Mouse (Mus musculus) kidney, embryonic 15.5 days (tissue): ENCODE measurements at regions not wholly inside any gene's neighbourhood (a gene's known extent, or its start where the extent isn't known, plus 50 kb on each side); places are given as distances from the start of the nearest gene placed in this dataset.
A peak's percentile ranks its signal among the peaks of the same experiment; 100 is the strongest.
"Not testable (repeated sequence)": the region's sequence is repeated elsewhere in the genome, so short reads cannot be mapped to it uniquely, and the experiment has no call there.

Source experiments
- ATAC-seq: fragments of 200-750 bp; cut with Nextera tagmentation; replicated peaks from 2 replicates; pipeline ENCODE4 v1.8.0; 2017; ENCODE audit warnings: moderate TSS enrichment; ENCODE audit not compliant: low FRiP score
- H3K27ac ChIP-seq: fragments of 300-500 bp; sonication (generic); 2 replicates; pipeline ENCODE4 v1.5.1; 2015; ENCODE audit warnings: mild to moderate bottlenecking, inconsistent platforms
- H3K27me3 ChIP-seq: fragments of 300-500 bp; sonication (generic); 2 replicates; pipeline ENCODE4 v1.6.1; 2015; ENCODE audit warnings: inconsistent platforms
- H3K36me3 ChIP-seq: fragments of 300-500 bp; sonication (generic); 2 replicates; pipeline ENCODE4 v1.6.1; 2015; ENCODE audit warnings: inconsistent platforms
- H3K4me1 ChIP-seq: fragments of 300-500 bp; sonication (generic); 2 replicates; pipeline ENCODE4 v1.6.1; 2015; ENCODE audit warnings: inconsistent platforms
- H3K4me2 ChIP-seq: fragments of 300-500 bp; sonication (generic); 2 replicates; pipeline ENCODE4 v1.6.1; 2015; ENCODE audit warnings: moderate library complexity, mild to moderate bottlenecking, inconsistent platforms
- H3K4me3 ChIP-seq: fragments of 300-500 bp; sonication (generic); replicated peaks from 2 replicates; pipeline ENCODE4 v1.5.1; 2015; ENCODE audit warnings: mild to moderate bottlenecking, inconsistent platforms
- H3K9ac ChIP-seq: fragments of 300-500 bp; sonication (generic); 2 replicates; pipeline ENCODE4 v1.6.1; 2015; ENCODE audit warnings: mild to moderate bottlenecking, inconsistent platforms
- H3K9me3 ChIP-seq: fragments of 300-500 bp; sonication (generic); replicated peaks from 2 replicates; pipeline ENCODE4 v1.6.1; 2016; ENCODE audit warnings: inconsistent platforms
- WGBS: fragments of 180-500 bp; shearing (Covaris S2); methylation state at CpG from one replicate; pipeline ENCODE4 v1.1.7; 2015; ENCODE audit warnings: mixed read lengths; 5-methylcytosine and 5-hydroxymethylcytosine counted together

DNA sequence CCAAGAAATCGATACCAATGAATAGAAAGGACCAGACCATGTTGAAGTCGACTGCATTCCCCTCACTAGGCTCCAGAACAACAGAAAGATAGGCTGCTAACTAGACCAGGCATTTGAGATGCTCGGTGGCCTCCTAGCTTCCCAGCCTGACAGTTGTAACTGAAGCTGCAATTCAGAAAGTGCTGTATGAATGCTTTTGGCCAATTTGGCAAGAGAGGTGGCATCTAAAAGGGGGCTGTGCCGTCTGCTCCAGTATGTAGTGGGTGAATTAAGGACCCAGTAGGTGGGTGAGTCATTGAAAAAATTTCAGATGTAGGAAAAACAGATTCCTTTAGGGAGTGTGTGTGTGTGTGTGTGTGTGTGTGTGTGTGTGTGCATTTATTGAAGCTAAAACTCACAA is 195.0 kb downstream of the Cep170 start:
- Histone ChIP-seq H3K9me3 (no peaks in the 10 kb centered on the region), H3K4me1 (no peaks in the 10 kb centered on the region), H3K4me2 (no peak overlapping the region), H3K9ac (no peak overlapping the region), H3K36me3 (no peaks in the 10 kb centered on the region), H3K27me3 (no peaks in the 10 kb centered on the region), H3K27ac (no peak overlapping the region), H3K4me3 (no peak overlapping the region)
- no peak for ATAC-seq
- 77% methylated on average over 4 of the region's 4 CpGs for WGBS

GRCm38 (mm10) chr1:176615673-176616072 is 198.2 kb downstream of the Cep170 start:
- no peak overlapping the region for H3K4me3 ChIP-seq
- no peak overlapping the region for H3K4me2 ChIP-seq
- H3K36me3 ChIP-seq: no peaks in the 10 kb centered on the region
- no peak overlapping the region for H3K9ac ChIP-seq
- H3K27ac ChIP-seq: no peak overlapping the region
- ATAC-seq: no peak
- no peaks in the 10 kb centered on the region for H3K27me3 ChIP-seq
- no peaks in the 10 kb centered on the region for H3K4me1 ChIP-seq
- 80% methylated on average over 2 of the region's 2 CpGs for WGBS
- no peaks in the 10 kb centered on the region for H3K9me3 ChIP-seq

DNA sequence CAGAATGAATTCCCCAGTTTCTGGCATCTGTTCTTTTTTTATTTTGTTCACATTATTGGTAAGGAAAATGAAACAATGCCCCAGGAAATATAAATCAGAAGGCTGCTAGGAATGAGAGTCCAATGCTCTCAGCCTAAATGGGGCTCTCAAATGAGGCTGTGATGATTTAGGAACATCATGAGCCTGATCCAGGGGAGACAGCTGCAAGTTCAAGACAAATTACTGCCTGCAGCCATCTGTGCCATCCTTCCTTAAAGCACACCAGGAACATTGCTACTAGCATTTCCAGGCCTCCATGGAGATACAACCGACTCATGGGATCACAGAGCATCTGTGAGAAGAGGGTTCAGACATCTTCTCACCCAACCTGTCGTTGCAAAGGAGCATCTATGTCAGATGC is 219.6 kb downstream of the Cep170 start:
- WGBS: 64% methylated on average over 2 of the region's 2 CpGs
- ATAC-seq: no peak
- H3K27ac ChIP-seq: no peak overlapping the region
- no peaks in the 10 kb centered on the region for H3K27me3 ChIP-seq
- no peaks in the 10 kb centered on the region for H3K9me3 ChIP-seq
- H3K36me3 ChIP-seq: no peaks in the 10 kb centered on the region
- H3K4me3 ChIP-seq: no peak overlapping the region
- H3K4me2 ChIP-seq: no peak overlapping the region
- no peak overlapping the region for H3K9ac ChIP-seq
- no peaks in the 10 kb centered on the region for H3K4me1 ChIP-seq

DNA sequence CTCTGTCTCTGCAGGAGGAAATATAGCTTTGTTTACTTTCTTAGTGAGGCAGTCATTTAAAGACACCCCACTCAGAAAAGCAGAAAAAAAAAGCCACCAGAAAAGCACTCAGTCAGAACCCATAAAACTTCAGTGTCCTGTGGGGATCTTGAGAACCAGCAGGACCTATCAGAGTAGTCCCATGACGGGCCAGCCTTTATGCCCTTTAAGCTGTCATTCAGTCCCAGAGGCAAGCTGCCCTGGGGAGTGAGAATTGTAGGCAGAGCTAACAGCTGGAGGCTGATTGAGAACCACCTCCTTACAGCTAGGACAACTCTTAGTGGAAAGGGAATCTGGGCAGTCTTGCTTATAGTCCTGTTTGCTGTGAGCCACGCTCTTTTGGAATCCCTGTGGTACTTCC is 225.7 kb downstream of the Cep170 start:
- no peaks in the 10 kb centered on the region for H3K27me3 ChIP-seq
- H3K9ac ChIP-seq: no peak overlapping the region
- H3K36me3 ChIP-seq: no peaks in the 10 kb centered on the region
- no peak overlapping the region for H3K4me3 ChIP-seq
- H3K9me3 ChIP-seq: peaks cover 3% of the 10 kb centered on the region
- H3K4me2 ChIP-seq: no peak overlapping the region
- no peaks in the 10 kb centered on the region for H3K4me1 ChIP-seq
- 36% methylated on average over 2 of the region's 2 CpGs for WGBS
- peak; percentile 58; the same call in 1 of the 2 replicates for ATAC-seq
- H3K27ac ChIP-seq: no peak overlapping the region

GRCm38 (mm10) chr1:176573703-176574102 is 240.2 kb downstream of the Cep170 start:
- WGBS: 51% methylated on average over 1 of the region's 1 CpGs
- no peaks in the 10 kb centered on the region for H3K36me3 ChIP-seq
- no peak overlapping the region for H3K9ac ChIP-seq
- H3K4me2 ChIP-seq: no peak overlapping the region
- ATAC-seq: no peak
- H3K4me1 ChIP-seq: no peaks in the 10 kb centered on the region
- no peak overlapping the region for H3K4me3 ChIP-seq
- H3K27me3 ChIP-seq: no peaks in the 10 kb centered on the region
- no peaks in the 10 kb centered on the region for H3K9me3 ChIP-seq
- no peak overlapping the region for H3K27ac ChIP-seq

DNA sequence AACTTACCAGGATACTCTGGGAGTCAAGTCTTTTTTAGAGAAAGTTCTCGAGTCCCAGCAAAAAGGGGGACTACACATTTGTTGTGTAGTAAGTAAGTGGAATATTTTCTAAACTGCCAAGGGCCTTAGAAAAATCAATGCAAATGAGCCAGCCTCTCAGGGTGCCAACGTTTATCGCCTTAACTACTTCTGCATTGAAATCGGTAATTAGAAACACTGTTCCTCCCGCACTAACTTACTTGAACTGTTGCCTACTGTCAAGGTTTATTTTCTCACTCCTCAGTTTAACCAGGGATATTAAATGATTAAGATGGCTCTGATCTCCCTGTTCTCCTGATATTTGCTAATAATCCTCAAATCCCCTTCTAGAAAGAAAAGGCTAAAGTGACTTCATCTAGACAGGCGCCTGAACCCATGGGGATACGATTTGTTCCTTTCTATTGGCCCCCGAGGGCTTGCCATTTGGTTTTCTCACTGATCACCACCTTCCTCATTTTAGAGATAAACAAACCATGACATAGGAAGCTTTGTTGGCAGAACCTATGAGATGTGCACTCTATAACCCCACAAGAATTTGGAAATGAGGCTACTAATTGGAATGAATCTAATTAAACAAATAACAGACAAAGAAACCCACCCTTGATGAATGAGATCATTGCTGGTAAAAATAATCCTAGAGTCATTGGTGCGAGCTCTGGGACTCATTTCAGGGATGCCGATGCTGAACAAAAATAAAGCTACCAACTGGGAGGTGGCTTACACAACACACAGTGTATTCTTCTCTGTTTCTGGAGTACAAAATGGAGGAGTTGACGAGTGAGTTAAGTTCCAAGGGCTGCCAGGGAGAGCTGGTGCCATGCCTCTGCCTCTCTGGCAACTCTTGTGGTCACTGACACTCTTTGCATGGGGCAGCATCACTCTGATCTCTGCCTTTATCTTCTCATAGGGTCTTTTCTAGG is 255.1 kb downstream of the Cep170 start:
- H3K27ac ChIP-seq: no peak overlapping the region
- no peaks in the 10 kb centered on the region for H3K4me1 ChIP-seq
- H3K9me3 ChIP-seq: no peaks in the 10 kb centered on the region; the same call in 1 of the 2 replicates
- 80% methylated on average over 11 of the region's 11 CpGs for WGBS
- ATAC-seq: no peak
- H3K27me3 ChIP-seq: no peaks in the 10 kb centered on the region
- H3K4me2 ChIP-seq: no peak overlapping the region
- H3K9ac ChIP-seq: no peak overlapping the region
- H3K4me3 ChIP-seq: no peak overlapping the region
- H3K36me3 ChIP-seq: no peaks in the 10 kb centered on the region

DNA sequence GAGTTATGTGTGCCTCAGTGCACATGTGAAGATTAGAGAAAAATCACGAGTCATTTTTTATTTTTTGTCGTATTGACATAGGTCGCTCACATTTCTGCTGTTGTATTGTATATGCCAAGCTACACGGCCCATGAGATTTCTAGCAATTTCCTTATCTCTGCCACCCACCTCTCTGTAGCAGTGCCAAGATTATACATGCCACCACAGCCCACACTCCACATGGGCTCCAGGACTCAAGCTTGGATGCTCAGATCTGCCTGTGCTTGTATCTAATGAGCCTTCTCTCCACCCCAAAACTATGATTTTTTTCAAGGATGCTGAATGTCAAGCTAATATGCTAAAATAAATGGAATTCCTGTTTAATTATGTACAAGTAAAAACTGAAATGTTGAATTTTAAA is 259.3 kb upstream of the Pld5 start:
- Histone ChIP-seq H3K4me3 (no peak overlapping the region), H3K4me1 (no peaks in the 10 kb centered on the region), H3K36me3 (no peaks in the 10 kb centered on the region), H3K27me3 (no peaks in the 10 kb centered on the region), H3K9ac (no peak overlapping the region), H3K4me2 (no peak overlapping the region), H3K27ac (no peak overlapping the region), H3K9me3 (no peaks in the 10 kb centered on the region)
- no peak for ATAC-seq
- 88% methylated on average over 4 of the region's 4 CpGs for WGBS

DNA sequence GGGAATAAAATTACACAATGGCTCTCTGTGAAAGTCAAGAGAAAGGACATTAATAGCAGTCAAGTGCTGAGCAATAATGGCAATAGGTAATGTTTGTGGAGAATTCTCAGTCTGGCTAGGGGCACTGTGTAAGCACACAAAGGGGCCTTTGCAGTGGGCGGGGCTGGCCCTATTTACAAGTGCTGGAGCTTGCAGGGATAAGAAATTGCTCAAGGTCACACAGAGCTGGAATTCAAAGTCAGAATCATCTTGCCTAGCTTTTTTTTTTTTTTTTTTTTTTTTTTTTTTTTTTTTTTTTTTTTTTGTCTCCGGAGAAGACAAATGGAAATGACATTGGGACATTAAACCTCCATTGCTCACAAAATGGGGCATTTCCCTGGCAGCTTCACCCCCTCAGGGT is 253.9 kb upstream of the Pld5 start:
- Histone ChIP-seq H3K9me3 (no peaks in the 10 kb centered on the region), H3K4me2 (no peak overlapping the region), H3K9ac (no peak overlapping the region), H3K36me3 (no peaks in the 10 kb centered on the region), H3K4me3 (no peak overlapping the region), H3K4me1 (no peaks in the 10 kb centered on the region), H3K27ac (no peak overlapping the region), H3K27me3 (no peaks in the 10 kb centered on the region)
- 83% methylated on average over 2 of the region's 2 CpGs for WGBS
- no peak for ATAC-seq

- no peak overlapping the region for H3K9ac ChIP-seq
- no peak overlapping the region for H3K4me3 ChIP-seq
- no peak for ATAC-seq
- no peaks in the 10 kb centered on the region for H3K9me3 ChIP-seq
- no peaks in the 10 kb centered on the region for H3K36me3 ChIP-seq
- no peaks in the 10 kb centered on the region for H3K4me1 ChIP-seq
- no peak overlapping the region for H3K4me2 ChIP-seq
- 84% methylated on average over 3 of the region's 3 CpGs for WGBS
- H3K27me3 ChIP-seq: no peaks in the 10 kb centered on the region
- H3K27ac ChIP-seq: no peak overlapping the region
Observed at GRCm38 (mm10) chr1:176511467-176511866, 236.4 kb upstream of the Pld5 start.

GRCm38 (mm10) chr1:176505441-176505840 is 230.3 kb upstream of the Pld5 start:
- H3K27me3 ChIP-seq: no peaks in the 10 kb centered on the region
- no peak overlapping the region for H3K4me2 ChIP-seq
- H3K4me1 ChIP-seq: no peaks in the 10 kb centered on the region
- H3K36me3 ChIP-seq: no peaks in the 10 kb centered on the region
- 25% methylated on average over 3 of the region's 3 CpGs for WGBS
- H3K9me3 ChIP-seq: no peaks in the 10 kb centered on the region
- no peak overlapping the region for H3K9ac ChIP-seq
- no peak overlapping the region for H3K27ac ChIP-seq
- H3K4me3 ChIP-seq: no peak overlapping the region
- 0 out of 2 replicates have a peak, but pooled peaks have one; percentile 36 for ATAC-seq

DNA sequence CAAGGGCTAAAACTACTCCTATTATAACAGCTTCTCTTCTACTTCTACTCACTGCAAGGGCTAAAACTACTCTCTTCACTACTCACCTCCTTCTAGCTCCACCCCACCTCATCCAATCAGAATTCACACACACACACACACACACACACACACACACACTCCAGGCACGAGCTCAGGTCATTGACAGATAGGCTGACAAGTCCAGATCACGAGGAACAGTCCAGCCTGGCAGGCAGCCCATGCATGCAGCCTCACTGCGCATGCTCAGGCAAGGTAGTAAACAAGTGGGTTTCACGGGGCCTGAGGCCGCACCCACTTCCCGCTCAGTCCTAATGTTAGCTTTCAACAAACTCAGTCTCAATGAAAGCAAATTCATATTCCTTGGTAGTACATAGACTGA is 229.6 kb upstream of the Pld5 start:
- not testable (repeated sequence) for H3K27ac ChIP-seq, H3K36me3 ChIP-seq, ATAC-seq, H3K9me3 ChIP-seq, H3K27me3 ChIP-seq, H3K4me1 ChIP-seq, H3K9ac ChIP-seq, H3K4me2 ChIP-seq, H3K4me3 ChIP-seq
- WGBS: 65% methylated on average over 6 of the region's 6 CpGs

- H3K9me3 ChIP-seq: no peaks in the 10 kb centered on the region
- H3K36me3 ChIP-seq: no peaks in the 10 kb centered on the region
- H3K4me1 ChIP-seq: no peaks in the 10 kb centered on the region
- WGBS: 85% methylated on average over 6 of the region's 6 CpGs
- H3K4me2 ChIP-seq: no peak overlapping the region
- ATAC-seq: no peak
- no peak overlapping the region for H3K4me3 ChIP-seq
- no peak overlapping the region for H3K9ac ChIP-seq
- no peak overlapping the region for H3K27ac ChIP-seq
- H3K27me3 ChIP-seq: no peaks in the 10 kb centered on the region
Observed at GRCm38 (mm10) chr1:176499010-176499650, 224.0 kb upstream of the Pld5 start.
